Mouse (Mus musculus): Measurements from ENCODE around the gene Mon2. TPM values are rescaled to one million over a fixed set of nuclear protein-coding genes. Genes with fewer than 3 reads are reported as not detected.

Gene Mon2
- 18.7 and 22.9 TPM in 2 replicates for polyA plus RNA-seq (2015; fragmentation: Nextera tagmentation; extraction: Ambion mirVana)

- H3K4me1 ChIP-seq (replicated peaks) = peaks cover 6% of the 10 kb centered on the region; the same call in 1 of the 2 replicates
- ATAC-seq = peak; percentile 99
- H3K36me3 ChIP-seq = 0 out of 2 replicates have a peak, but pooled peaks cover 2% of the 10 kb centered on the region
- H3K27me3 ChIP-seq (replicated peaks) = no peaks in the 10 kb centered on the region
- peak within 1 kb of the TSS; percentile 92 for H3K9ac ChIP-seq
- H3K4me2 ChIP-seq (replicated peaks) = peak within 1 kb of the TSS; percentile 70
- no peaks in the 10 kb centered on the region for H3K9me3 ChIP-seq
- peak within 1 kb of the TSS; percentile 94 for H3K4me3 ChIP-seq (replicated peaks)
- H3K27ac ChIP-seq = peak within 1 kb of the TSS; percentile 79
- WGBS = under 1% methylated on average over 58 of the region's 58 CpGs
Observed at GRCm38 (mm10) chr10:123076245-123077023, at the start of gene Mon2. Gene Mon2, minus strand, starts transcription at chr10:123076505.

GRCm38 (mm10) chr10:123120666-123121392 is 44.5 kb upstream of the Mon2 start:
- peaks cover 36% of the 10 kb centered on the region for H3K36me3 ChIP-seq

DNA sequence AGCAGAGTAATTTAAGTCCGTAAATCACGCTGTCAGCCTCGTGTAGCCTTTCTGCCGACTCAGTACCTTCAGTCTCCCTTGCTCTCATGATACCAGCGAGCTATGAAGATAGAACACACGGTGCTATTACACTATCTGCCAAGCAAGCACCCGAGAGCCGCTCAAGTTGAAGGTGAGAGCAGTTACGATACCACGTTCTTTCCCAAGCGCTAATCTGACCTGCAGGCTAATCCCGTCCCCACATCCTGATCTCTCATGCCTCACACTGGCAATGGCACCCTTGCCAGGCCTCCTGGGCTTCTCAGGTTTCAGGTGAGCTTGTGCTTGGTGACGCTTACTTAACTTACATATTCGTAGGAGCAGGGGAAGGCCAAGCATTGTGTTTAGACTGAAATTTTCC is 40.6 kb upstream of the Mon2 start:
- WGBS = 80% methylated on average over 14 of the region's 14 CpGs
- H3K9ac ChIP-seq = no peak overlapping the region
- H3K4me3 ChIP-seq (replicated peaks) = no peak overlapping the region
- no peak overlapping the region for H3K27ac ChIP-seq
- H3K4me1 ChIP-seq (replicated peaks) = no peaks in the 10 kb centered on the region
- no peak overlapping the region for H3K4me2 ChIP-seq (replicated peaks)
- no peak for ATAC-seq
- no peaks in the 10 kb centered on the region for H3K27me3 ChIP-seq (replicated peaks)
- H3K9me3 ChIP-seq = no peaks in the 10 kb centered on the region
- H3K36me3 ChIP-seq = peaks cover 28% of the 10 kb centered on the region

More at GRCm38 (mm10) chr10:123120666-123121392, 44.5 kb upstream of the Mon2 start:
- Histone ChIP-seq H3K4me2 (replicated peaks) (no peak overlapping the region), H3K27me3 (replicated peaks) (no peaks in the 10 kb centered on the region), H3K9me3 (no peaks in the 10 kb centered on the region), H3K9ac (no peak overlapping the region), H3K4me1 (replicated peaks) (no peaks in the 10 kb centered on the region), H3K27ac (no peak overlapping the region), H3K4me3 (replicated peaks) (no peak overlapping the region)
- 90% methylated on average over 14 of the region's 14 CpGs for WGBS
- ATAC-seq = peak; percentile 90

- H3K4me3 ChIP-seq (replicated peaks) = no peak overlapping the region
- H3K4me1 ChIP-seq (replicated peaks) = no peaks in the 10 kb centered on the region
- H3K27me3 ChIP-seq (replicated peaks) = no peaks in the 10 kb centered on the region
- H3K9ac ChIP-seq = no peak overlapping the region
- no peak overlapping the region for H3K27ac ChIP-seq
- no peaks in the 10 kb centered on the region for H3K9me3 ChIP-seq
- no peak for ATAC-seq
- 88% methylated on average over 8 of the region's 8 CpGs for WGBS
- H3K4me2 ChIP-seq (replicated peaks) = no peak overlapping the region
- peaks cover 13% of the 10 kb centered on the region; the same call in 1 of the 2 replicates for H3K36me3 ChIP-seq
Observed at GRCm38 (mm10) chr10:123113466-123113865, 37.2 kb upstream of the Mon2 start.

DNA sequence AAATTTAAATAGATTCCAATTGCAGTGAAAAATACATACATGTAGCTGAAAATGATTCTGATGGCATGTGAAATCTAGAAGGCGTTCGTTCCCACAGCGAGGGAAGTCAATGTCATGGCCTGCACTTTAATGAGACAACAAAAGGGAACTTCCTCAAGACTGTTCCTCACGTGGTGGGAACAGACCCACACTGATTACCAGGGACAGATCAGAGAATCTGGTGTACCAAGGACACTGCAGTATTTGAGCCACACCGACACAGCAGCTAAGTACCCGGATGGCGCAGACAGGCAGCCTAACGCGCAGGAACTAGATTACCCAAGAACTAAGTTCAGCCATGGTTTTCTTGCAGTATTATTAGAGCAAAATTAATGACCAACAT is 36.5 kb upstream of the Mon2 start:
- H3K27me3 ChIP-seq (replicated peaks) = no peaks in the 10 kb centered on the region
- peaks cover 13% of the 10 kb centered on the region; the same call in 1 of the 2 replicates for H3K36me3 ChIP-seq
- H3K4me1 ChIP-seq (replicated peaks) = no peaks in the 10 kb centered on the region
- no peak for ATAC-seq
- no peaks in the 10 kb centered on the region for H3K9me3 ChIP-seq
- 86% methylated on average over 9 of the region's 9 CpGs for WGBS
- no peak overlapping the region for H3K4me2 ChIP-seq (replicated peaks)
- no peak overlapping the region for H3K9ac ChIP-seq
- H3K4me3 ChIP-seq (replicated peaks) = no peak overlapping the region
- no peak overlapping the region for H3K27ac ChIP-seq

- Histone ChIP-seq H3K9ac (no peak overlapping the region), H3K27me3 (replicated peaks) (no peaks in the 10 kb centered on the region), H3K4me1 (replicated peaks) (no peaks in the 10 kb centered on the region), H3K9me3 (no peaks in the 10 kb centered on the region), H3K4me2 (replicated peaks) (no peak overlapping the region), H3K4me3 (replicated peaks) (no peak overlapping the region), H3K27ac (no peak overlapping the region), H3K36me3 (peaks cover 11% of the 10 kb centered on the region; the same call in 1 of the 2 replicates)
- ATAC-seq = no peak
- WGBS = 80% methylated on average over 11 of the region's 11 CpGs
Observed at GRCm38 (mm10) chr10:123112056-123112786, 35.9 kb upstream of the Mon2 start.

- Histone ChIP-seq H3K4me3 (replicated peaks) (no peak overlapping the region), H3K27ac (no peak overlapping the region), H3K27me3 (replicated peaks) (no peaks in the 10 kb centered on the region), H3K36me3 (peaks cover 7% of the 10 kb centered on the region; the same call in 1 of the 2 replicates), H3K4me2 (replicated peaks) (no peak overlapping the region), H3K9me3 (no peaks in the 10 kb centered on the region), H3K4me1 (replicated peaks) (no peaks in the 10 kb centered on the region), H3K9ac (no peak overlapping the region)
- ATAC-seq = peak; percentile 61
- 82% methylated on average over 11 of the region's 11 CpGs for WGBS
Observed at GRCm38 (mm10) chr10:123110548-123110947, 34.2 kb upstream of the Mon2 start.

- H3K4me2 ChIP-seq (replicated peaks) = no peak overlapping the region
- H3K4me3 ChIP-seq (replicated peaks) = no peak overlapping the region
- H3K9me3 ChIP-seq = no peaks in the 10 kb centered on the region
- no peaks in the 10 kb centered on the region for H3K27me3 ChIP-seq (replicated peaks)
- H3K9ac ChIP-seq = no peak overlapping the region
- peaks cover 3% of the 10 kb centered on the region; the same call in 1 of the 2 replicates for H3K36me3 ChIP-seq
- no peak for ATAC-seq
- WGBS = 80% methylated on average over 1 of the region's 1 CpGs
- H3K27ac ChIP-seq = no peak overlapping the region
- no peaks in the 10 kb centered on the region for H3K4me1 ChIP-seq (replicated peaks)
Observed at GRCm38 (mm10) chr10:123108527-123108926, 32.2 kb upstream of the Mon2 start.

DNA sequence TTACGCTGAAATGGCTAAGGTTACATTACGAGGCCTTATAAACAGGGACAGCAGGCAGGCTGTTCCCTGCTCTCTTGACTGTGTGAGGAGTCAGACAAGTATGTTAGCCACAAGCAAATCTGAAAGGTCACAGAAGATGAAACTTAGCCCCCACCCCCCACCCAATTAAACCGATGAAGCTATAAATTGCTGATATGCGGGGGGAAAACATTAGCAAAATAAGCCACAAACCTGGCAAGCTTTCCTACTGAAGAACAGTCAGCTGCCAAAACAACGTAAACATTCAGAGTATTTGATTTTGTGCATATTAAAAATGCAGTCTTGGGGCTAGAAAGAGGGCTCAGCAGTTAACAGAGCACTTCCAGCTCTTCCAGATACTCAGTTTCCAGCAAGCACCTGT is 31.8 kb upstream of the Mon2 start:
- Histone ChIP-seq H3K27me3 (replicated peaks) (no peaks in the 10 kb centered on the region), H3K9me3 (no peaks in the 10 kb centered on the region), H3K27ac (no peak overlapping the region), H3K36me3 (peaks cover 3% of the 10 kb centered on the region; the same call in 1 of the 2 replicates), H3K4me1 (replicated peaks) (no peaks in the 10 kb centered on the region), H3K9ac (no peak overlapping the region), H3K4me2 (replicated peaks) (no peak overlapping the region), H3K4me3 (replicated peaks) (no peak overlapping the region)
- WGBS = 83% methylated on average over 5 of the region's 5 CpGs
- no peak for ATAC-seq

- Histone ChIP-seq H3K27ac (no peak overlapping the region), H3K9me3 (no peaks in the 10 kb centered on the region), H3K4me2 (replicated peaks) (no peak overlapping the region), H3K4me1 (replicated peaks) (no peaks in the 10 kb centered on the region), H3K27me3 (replicated peaks) (no peaks in the 10 kb centered on the region), H3K36me3 (no peaks in the 10 kb centered on the region), H3K4me3 (replicated peaks) (no peak overlapping the region), H3K9ac (no peak overlapping the region)
- no peak for ATAC-seq
- 65% methylated on average over 1 of the region's 1 CpGs for WGBS
Observed at GRCm38 (mm10) chr10:123101303-123101702, 25.0 kb upstream of the Mon2 start.

DNA sequence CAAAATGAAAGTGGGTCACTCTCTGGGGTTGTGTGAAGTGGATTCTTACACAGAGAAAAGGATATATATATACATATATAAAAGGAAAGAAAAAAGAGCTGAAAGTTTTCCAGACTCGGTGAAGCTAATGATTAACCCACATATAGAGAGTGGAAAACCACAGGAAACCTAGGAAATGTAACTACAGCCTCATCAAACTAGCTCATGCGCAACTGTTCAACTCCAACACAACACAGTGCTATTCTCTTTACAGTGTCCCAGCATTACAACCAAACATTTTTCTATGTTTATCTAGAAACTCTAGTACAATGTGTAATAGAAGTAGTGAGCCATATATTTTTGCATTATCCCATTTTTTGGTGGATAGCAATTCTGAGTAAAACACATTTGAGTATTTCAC is 24.3 kb upstream of the Mon2 start:
- Histone ChIP-seq H3K27ac (no peak overlapping the region), H3K27me3 (replicated peaks) (no peaks in the 10 kb centered on the region), H3K9ac (no peak overlapping the region), H3K4me2 (replicated peaks) (no peak overlapping the region), H3K4me3 (replicated peaks) (no peak overlapping the region), H3K9me3 (no peaks in the 10 kb centered on the region), H3K36me3 (no peaks in the 10 kb centered on the region), H3K4me1 (replicated peaks) (no peaks in the 10 kb centered on the region)
- 83% methylated on average over 2 of the region's 2 CpGs for WGBS
- ATAC-seq = no peak

- Histone ChIP-seq H3K4me2 (replicated peaks) (no peak overlapping the region), H3K27ac (no peak overlapping the region), H3K4me1 (replicated peaks) (no peaks in the 10 kb centered on the region), H3K27me3 (replicated peaks) (no peaks in the 10 kb centered on the region), H3K4me3 (replicated peaks) (no peak overlapping the region), H3K36me3 (no peaks in the 10 kb centered on the region), H3K9ac (no peak overlapping the region), H3K9me3 (no peaks in the 10 kb centered on the region)
- WGBS = 87% methylated on average over 7 of the region's 7 CpGs
- ATAC-seq = no peak
Observed at GRCm38 (mm10) chr10:123094504-123094903, 18.2 kb upstream of the Mon2 start.

Measured in intestine, embryonic 15.5 days (tissue).